Mouse (Mus musculus) granulocyte monocyte progenitor cell, adult 5-6 weeks (primary cell): ENCODE results near the gene Clp1. TPM values are rescaled to one million over a fixed set of nuclear protein-coding genes. Genes with fewer than 3 reads are reported as not detected.
"Not testable (repeated sequence)": the region's sequence is repeated elsewhere in the genome, so short reads cannot be mapped to it uniquely, and the experiment has no call there.

Experiments
- ATAC-seq: replicated peaks from 2 replicates; pipeline ENCODE4 v1.8.0; 2016; ENCODE audit warnings: mild to moderate bottlenecking, moderate TSS enrichment, inconsistent platforms; ENCODE audit not compliant: poor library complexity, severe bottlenecking
- total RNA-seq, 2 experiments: library from RNA; stranded (forward) in 1 of 2; stranded (reverse) in 1 of 2; fragments of 200-712, 200-1000 nt in 1 of 2; fragments of >200 nt in 1 of 2; fragmentation: Nextera tagmentation in 1 of 2; gene quantifications; 2 replicates each; pipeline ENCODE4 v1.2.3; 2014 to 2017

The Clp1 gene
- total RNA-seq, 2 experiments from 2014 or later: 30.3 to 31.3 TPM

- ATAC-seq: peak; percentile 38
These were observed 13.6 kb upstream of the Clp1 start for GRCm38 (mm10) chr2:84740608-84741333.

DNA sequence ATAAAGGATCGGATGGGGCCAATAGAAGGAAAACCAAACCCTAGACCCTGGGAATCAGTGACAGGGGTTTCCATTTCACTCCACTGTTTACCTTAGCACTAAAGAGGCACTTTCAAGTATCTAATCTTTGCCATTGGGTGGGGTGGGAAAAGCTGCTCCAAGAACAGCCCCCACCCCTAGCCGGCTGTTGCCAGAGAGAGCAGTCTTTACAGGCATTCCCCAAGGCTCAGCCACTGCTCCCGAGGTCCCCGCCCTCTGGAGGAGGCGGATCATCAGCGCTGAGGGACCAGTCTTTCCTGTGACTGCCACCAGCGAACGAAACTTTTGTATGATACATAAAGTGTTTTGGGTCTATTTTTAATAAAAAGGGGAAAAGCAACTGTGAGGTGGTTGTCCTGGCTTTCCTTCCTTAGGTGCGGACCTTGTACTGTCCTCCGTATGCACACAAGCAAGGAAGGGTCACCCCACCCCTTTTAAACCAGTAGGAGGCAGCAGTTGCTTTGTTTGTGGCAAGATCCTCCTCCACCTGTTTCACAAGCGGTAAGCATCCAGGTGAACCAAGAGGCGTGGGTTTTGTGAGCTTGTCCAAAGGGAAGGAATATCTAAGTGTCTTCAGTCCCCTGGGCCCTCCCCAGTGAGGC is 11.2 kb upstream of the Clp1 start:
- no peak for ATAC-seq

DNA sequence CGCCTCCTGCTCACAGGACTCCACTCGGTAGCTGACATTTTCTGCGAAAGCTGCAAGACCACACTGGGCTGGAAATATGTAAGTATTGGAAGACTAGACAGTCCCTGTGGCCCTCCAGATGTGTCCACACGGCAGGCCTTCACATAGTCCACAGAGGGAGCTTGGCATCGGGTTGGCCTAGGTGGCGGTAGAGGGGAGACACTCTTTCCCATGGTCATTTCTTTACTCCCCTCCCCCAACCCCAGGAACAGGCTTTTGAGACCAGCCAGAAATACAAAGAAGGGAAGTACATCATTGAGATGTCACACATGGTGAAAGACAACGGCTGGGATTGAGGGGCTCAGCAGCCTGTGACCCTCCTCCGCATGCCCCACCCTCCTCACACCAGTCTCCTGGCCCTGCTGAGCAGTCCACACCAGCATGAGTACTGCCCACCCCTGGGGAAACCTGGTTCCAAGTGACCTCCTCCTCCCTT is 10.3 kb upstream of the Clp1 start:
- peak; percentile 15 for ATAC-seq

DNA sequence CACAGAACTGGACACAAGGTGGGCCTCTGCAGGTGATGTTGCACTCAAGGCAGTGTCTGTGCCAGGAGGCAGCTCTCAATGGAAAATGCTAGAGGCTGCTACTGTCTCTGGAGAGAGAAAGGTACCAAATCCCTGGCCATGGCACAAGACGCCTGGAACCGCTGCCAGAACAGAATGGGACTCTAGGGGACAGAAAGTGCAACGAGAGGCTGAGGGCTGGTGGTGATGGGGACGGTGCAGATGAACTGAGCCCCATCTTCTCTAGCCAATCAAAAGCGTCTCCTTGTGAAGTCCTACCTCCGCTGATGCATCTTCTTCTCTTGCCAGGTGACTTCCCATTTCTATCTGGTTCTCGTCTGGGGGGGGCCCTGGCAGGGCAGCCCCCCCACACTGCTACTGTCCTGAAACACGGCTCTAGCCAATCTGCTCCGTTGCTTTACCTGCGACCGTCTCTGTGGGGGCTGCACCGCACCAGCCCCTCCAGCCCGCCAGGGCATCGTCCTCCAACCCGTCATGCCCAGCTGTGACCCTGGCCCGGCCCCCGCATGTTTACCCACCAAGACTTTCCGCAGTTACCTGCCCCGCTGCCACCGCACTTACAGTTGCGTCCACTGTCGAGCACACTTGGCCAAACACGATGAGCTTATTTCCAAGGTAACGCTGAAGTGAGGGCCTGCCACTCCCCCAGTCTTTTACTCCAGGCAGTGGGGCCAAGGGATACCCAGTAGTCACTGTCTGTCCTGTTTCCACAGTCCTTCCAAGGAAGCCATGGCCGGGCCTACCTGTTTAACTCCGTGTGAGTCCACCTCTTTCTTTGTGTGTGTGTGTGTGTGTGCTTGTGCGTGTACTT is 9.4 kb upstream of the Clp1 start:
- no peak for ATAC-seq

DNA sequence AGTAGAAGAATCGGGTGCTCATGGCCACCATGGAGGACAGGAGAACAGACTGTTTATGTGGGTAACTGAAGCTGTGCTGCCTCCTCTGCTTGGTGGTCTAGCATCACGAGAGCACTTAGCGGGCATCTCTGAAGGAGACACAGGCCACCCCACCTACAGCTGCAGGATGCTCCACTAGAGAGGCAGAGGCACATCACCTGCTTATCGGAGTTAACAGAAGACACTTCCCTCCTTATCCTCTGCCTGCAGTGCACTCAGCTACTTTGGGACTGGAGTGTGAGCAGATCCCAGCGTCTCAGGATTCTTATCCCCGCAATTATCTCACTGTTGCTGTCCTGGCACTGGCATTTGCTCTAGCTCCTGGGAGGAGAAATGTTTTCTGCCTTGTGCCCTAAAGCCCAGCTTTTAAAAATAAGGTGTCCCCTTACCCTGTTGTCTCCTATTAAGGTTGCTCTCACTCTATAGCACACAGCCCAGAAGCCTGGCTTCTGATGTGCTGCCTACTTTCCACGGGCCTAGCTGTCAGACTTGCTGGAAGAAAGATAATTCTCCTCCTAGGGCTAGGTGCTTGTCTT is 8.3 kb upstream of the Clp1 start:
- ATAC-seq: no peak

DNA sequence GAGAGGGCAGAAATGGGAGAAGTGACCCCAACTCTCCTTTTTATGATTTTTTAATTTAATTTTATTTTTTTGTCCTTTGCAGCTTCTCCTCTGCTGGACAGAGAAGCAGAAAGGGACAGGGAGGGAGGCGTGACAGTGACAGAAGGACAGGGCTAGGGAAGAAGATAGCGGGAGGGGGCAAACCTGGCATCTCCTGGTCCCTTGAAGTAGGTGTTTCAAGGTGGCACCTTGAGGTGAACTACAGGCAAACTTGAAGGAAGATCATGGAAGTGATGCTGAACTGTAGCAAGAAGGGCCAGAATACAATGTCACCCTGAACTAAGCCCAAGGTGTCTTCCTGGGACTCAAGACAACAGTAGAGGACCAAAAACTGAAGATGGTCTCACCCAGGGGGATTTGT is 7.8 kb upstream of the Clp1 start:
- no peak for ATAC-seq

- ATAC-seq: no peak
These were observed 7.3 kb upstream of the Clp1 start for GRCm38 (mm10) chr2:84734351-84734864.

DNA sequence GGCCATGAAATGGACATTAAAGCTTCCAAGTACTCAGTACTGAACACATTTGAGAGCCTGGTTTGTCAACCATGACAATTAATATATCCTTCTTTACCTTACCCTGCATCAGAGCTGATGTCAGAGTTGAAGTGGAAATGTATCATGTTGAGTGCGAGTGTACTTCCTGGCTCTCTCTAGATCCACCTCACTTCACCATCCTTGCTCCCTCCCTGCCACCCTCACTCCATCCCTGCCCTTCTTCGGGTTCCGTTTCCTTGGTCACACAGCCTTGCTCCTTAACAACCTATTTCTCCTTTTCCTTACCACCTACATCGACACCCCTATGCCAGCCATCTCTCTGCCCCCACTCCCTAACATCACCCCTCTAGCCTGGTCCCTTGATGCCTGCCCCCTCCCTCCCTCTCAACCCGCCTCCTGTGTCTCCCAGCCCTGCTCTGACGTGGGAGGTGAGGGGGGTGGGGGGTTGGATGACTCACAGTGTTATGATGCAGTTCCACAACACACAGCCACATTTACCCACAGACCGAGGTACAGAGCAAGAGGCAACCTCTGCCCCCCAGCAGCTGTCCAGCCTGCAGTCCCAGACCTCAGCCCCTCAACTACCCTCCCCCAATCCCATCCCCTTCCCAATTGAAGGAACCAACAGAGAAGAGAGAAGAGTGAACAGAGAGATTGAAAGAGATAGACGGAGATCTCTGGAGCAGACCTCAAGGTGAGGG is 6.6 kb upstream of the Clp1 start, which contains the start of gene Ypel4:
Gene Ypel4 (plus strand): TSS at position 480 of the 722 bp plus-strand sequence.
- peak; percentile 72 for ATAC-seq

- no peak for ATAC-seq
These were observed 5.2 kb upstream of the Clp1 start for GRCm38 (mm10) chr2:84732394-84732793.

GRCm38 (mm10) chr2:84731206-84731605 is 4.1 kb upstream of the Clp1 start:
- ATAC-seq: no peak

DNA sequence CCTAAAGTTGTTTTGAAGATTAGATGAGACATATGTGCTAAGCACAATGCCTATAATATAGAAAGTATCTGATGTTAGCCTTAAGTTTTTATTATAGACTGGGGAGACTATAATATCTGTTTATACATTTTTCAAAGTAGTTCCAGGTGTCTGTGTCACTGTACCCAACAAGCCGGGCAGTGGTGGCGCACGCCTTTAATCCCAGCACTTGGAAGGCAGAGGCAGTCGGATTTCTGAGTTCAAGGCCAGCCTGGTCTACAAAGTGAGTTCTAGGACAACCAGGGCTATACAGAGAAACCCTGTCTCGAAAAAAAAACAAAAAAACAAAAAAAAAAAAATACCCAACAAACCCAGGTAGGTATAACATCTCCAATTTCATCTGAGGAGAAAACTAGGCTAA is 1.0 kb upstream of the Clp1 start:
- not testable (repeated sequence) for ATAC-seq

GRCm38 (mm10) chr2:84726716-84727115 is 434 bp downstream of the Clp1 start:
- ATAC-seq: no peak

DNA sequence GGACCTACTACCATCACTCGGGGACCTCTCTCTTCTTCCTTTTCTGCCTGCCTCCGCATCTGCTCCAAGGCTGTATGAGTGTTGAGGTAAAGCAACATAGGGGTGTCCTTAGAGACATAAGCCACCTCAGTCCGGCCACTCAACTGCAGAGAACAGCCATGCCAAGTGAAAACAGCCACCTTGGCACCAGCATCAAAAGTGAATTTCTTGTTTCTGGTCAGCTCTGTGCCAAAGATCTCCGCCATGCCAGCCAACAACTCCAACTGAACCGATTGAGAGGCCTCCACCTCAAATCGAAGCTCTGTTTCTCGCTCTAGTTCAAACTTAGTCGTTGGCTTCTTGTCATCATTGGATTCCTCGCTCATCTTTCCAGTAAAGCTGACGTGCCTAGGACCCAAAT is 1.4 kb downstream of the Clp1 start:
- no peak for ATAC-seq

DNA sequence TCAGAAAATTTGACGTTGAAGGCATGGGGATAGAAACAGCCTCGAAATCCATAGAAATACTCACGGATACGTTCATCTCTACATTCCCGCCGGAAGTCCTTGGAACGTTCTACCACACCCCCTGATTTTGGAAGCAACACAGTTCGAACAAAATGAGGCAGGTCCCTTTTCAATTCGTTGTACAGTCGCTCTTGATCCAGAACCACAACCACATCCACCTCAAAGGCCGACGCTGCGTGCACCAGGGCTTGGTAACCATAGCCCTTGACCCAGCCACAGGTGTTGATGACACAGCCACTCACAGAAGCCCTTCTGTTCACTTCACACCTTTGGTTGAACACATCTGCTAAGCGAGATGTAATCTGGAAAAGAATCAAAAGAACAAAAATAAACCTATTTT is 3.3 kb downstream of the Clp1 start:
- no peak for ATAC-seq

DNA sequence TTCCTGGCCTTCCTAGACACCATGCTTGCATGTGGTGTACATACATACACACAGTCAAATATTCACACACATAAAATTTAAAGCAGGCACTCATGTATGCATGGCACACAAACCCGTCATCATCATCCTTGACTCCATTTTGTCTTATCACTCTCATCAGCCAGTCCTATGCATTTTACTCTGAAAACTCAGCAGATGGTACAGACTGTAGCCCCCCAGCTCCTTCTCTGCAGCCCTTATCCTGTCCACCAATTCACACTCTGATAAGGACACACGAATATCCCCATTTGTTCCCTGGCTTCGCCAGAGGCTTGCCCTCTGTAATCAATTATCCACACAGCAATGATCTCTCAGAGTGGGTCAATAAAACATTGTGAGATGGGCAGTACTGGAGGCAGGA is 6.0 kb downstream of the Clp1 start:
- ATAC-seq: no peak

DNA sequence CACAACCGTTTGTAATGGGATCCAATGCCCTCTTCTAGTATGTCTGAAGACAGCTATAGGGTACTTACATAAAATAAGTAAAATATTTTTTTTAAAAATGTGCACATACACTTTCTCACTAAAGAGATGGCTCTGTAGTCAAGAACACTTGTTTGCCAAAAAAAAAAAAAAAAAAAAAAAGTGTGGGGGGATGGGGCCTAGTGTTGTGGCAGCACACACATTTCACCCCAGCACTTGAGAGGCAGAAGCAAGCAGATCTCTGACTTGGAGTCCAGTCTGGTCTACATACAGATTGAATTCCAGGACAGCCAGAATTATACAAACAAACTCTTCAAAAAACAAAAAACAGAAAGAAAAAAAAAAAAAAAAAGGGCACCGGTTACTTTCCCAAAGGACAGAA is 6.4 kb downstream of the Clp1 start:
- ATAC-seq: no peak

GRCm38 (mm10) chr2:84717357-84717756 is 9.8 kb downstream of the Clp1 start:
- no peak for ATAC-seq

GRCm38 (mm10) chr2:84716423-84717355 is 10.5 kb downstream of the Clp1 start:
- no peak for ATAC-seq
